Mouse (Mus musculus) intestine, embryonic 16.5 days (tissue): ENCODE results near the gene Gm42417. TPM values are rescaled to one million over a fixed set of nuclear protein-coding genes. Genes with fewer than 3 reads are reported as not detected.
A peak's percentile ranks its signal among the peaks of the same experiment; 100 is the strongest.

ENCODE experiments used
- ATAC-seq: fragments of 200-750 bp; cut with Nextera tagmentation; 2 replicates; pipeline ENCODE4 v1.8.0; 2017; ENCODE audit warnings: moderate TSS enrichment, moderate library complexity
- H3K27ac ChIP-seq: fragments of 300-500 bp; sonication (generic); 2 replicates; pipeline ENCODE4 v1.5.1; 2014; ENCODE audit warnings: mild to moderate bottlenecking, low read length
- H3K27me3 ChIP-seq: fragments of 300-500 bp; sonication (generic); replicated peaks from 2 replicates; pipeline ENCODE4 v1.6.1; 2014; ENCODE audit warnings: low read length, control low read depth, mixed read lengths; ENCODE audit not compliant: control insufficient read depth, insufficient read depth
- H3K36me3 ChIP-seq: fragments of 300-500 bp; sonication (generic); 2 replicates; pipeline ENCODE4 v1.6.1; 2014; ENCODE audit warnings: low read length, control low read depth; ENCODE audit not compliant: control insufficient read depth, insufficient read depth
- H3K4me1 ChIP-seq: fragments of 300-500 bp; sonication (generic); 2 replicates; pipeline ENCODE4 v1.6.1; 2014; ENCODE audit warnings: low read length, control low read depth, mixed read lengths; ENCODE audit not compliant: control insufficient read depth, insufficient read depth
- H3K4me2 ChIP-seq: fragments of 300-500 bp; sonication (generic); 2 replicates; pipeline ENCODE4 v1.6.1; 2014; ENCODE audit warnings: low read depth, low read length, control low read depth
- H3K4me3 ChIP-seq: fragments of 300-500 bp; sonication (generic); 2 replicates; pipeline ENCODE4 v1.5.1; 2014; ENCODE audit warnings: mild to moderate bottlenecking, low read length
- H3K9ac ChIP-seq: fragments of 300-500 bp; sonication (generic); 2 replicates; pipeline ENCODE4 v1.6.1; 2014; ENCODE audit warnings: low read depth, low read length
- H3K9me3 ChIP-seq: fragments of 300-500 bp; sonication (generic); 2 replicates; pipeline ENCODE4 v1.6.1; 2016; ENCODE audit warnings: low read length, control low read depth; ENCODE audit not compliant: control insufficient read depth
- WGBS: fragments of 180-500 bp; shearing (Covaris S2); extraction: QIAGEN DNeasy Blood & Tissue Kit; methylation state at CpG from one replicate; pipeline ENCODE4 v1.1.7; 2014; 5-methylcytosine and 5-hydroxymethylcytosine counted together
- polyA plus RNA-seq: library from polyadenylated mRNA; unstranded; fragments of >200 nt; fragmentation: Nextera tagmentation; extraction: Ambion mirVana; gene quantifications from 2 replicates; pipeline ENCODE4 v1.2.1, GENCODE M21; 2015

Gm42417 gene
- 0.37 TPM in 1 of 2 replicates, not detected in the other for polyA plus RNA-seq

DNA sequence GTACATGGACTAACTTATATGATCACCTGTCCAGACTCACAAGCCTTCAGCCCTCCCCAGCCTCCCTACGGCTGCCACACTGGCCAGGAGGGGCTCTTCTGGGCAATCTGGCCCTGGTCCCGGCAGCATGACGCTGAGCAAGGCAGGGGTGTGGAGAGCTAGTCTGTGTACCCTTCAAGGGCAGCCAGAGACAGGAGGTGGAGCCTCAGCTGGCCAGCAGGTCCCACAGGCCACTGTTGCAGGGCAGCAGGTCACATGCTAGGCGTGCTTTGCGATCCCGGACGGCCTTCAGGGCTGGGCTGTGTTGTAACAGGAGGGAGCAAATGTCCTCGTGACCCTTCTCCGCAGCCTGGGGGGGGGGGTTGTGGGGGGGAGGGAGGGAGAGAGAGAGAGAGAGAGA lies at the start of gene Gm42417:
Gene Gm42417, minus strand, starts transcription at position 244 of the 400 bp plus-strand sequence.
- WGBS, result 37% methylated on average over 9 of the region's 9 CpGs
- no peak within 1 kb of the TSS for H3K4me3 ChIP-seq
- no peaks in the 10 kb centered on the region for H3K27me3 ChIP-seq
- peak within 1 kb of the TSS; percentile 54 for H3K27ac ChIP-seq
- H3K36me3 ChIP-seq, result peaks cover 16% of the 10 kb centered on the region
- H3K4me2 ChIP-seq, result no peak within 1 kb of the TSS
- no peaks in the 10 kb centered on the region for H3K4me1 ChIP-seq
- H3K9ac ChIP-seq, result peak within 1 kb of the TSS; percentile 49; the same call in 1 of the 2 replicates
- peak; percentile 79 for ATAC-seq
- no peaks in the 10 kb centered on the region for H3K9me3 ChIP-seq

DNA sequence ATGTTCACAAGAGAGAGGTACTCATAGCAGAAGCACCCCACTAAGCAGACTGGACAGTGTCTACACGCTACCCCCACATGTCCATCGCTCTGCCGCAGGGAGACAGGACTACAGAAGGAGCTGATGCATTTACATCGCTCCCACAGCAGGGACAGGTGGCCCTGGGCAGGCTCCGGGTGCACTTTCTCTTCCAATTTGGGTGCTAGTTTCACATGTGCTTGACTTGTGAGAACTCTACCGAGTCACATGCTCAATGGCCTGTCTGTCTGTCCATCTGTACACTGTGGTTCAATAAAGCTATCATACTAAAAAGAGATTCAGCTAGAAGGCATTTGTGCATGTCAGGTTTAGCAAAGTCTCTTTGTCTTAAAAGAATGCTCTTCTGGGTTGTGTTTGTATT lies 48.6 kb upstream of the Gm42417 start:
- no peak for ATAC-seq
- no peaks in the 10 kb centered on the region for H3K9me3 ChIP-seq
- H3K4me3 ChIP-seq, result no peak overlapping the region
- no peaks in the 10 kb centered on the region for H3K36me3 ChIP-seq
- peaks cover 36% of the 10 kb centered on the region for H3K4me1 ChIP-seq
- 84% methylated on average over 6 of the region's 6 CpGs for WGBS
- peak overlapping the region; percentile 64 for H3K27ac ChIP-seq
- no peak overlapping the region for H3K4me2 ChIP-seq
- H3K27me3 ChIP-seq, result no peaks in the 10 kb centered on the region
- no peak overlapping the region for H3K9ac ChIP-seq

DNA sequence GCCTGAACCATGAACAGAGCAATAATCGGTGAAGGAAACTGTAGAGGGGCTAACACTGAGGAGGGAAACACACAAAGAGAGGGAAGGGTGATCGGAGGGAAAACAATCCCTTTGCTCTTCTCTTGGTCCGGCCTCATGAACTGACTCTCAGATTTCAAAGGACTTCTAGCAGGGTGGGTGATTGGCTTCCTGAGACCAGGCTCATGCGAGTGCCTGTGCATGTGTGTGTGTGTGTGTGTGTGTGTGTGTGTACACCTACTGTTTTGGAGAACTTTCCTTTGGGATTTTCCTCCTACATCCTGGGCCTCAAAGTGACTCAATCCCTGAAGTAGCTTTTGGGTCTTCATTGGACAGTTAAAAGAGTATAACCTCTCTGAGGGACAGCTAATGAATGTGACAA lies 47.1 kb upstream of the Gm42417 start:
- H3K4me3 ChIP-seq, result no peak overlapping the region
- no peak overlapping the region for H3K27ac ChIP-seq
- no peaks in the 10 kb centered on the region for H3K36me3 ChIP-seq
- no peaks in the 10 kb centered on the region for H3K27me3 ChIP-seq
- H3K4me2 ChIP-seq, result no peak overlapping the region
- WGBS, result 62% methylated on average over 4 of the region's 4 CpGs
- peaks cover 37% of the 10 kb centered on the region for H3K4me1 ChIP-seq
- H3K9me3 ChIP-seq, result no peaks in the 10 kb centered on the region
- H3K9ac ChIP-seq, result no peak overlapping the region
- no peak for ATAC-seq

DNA sequence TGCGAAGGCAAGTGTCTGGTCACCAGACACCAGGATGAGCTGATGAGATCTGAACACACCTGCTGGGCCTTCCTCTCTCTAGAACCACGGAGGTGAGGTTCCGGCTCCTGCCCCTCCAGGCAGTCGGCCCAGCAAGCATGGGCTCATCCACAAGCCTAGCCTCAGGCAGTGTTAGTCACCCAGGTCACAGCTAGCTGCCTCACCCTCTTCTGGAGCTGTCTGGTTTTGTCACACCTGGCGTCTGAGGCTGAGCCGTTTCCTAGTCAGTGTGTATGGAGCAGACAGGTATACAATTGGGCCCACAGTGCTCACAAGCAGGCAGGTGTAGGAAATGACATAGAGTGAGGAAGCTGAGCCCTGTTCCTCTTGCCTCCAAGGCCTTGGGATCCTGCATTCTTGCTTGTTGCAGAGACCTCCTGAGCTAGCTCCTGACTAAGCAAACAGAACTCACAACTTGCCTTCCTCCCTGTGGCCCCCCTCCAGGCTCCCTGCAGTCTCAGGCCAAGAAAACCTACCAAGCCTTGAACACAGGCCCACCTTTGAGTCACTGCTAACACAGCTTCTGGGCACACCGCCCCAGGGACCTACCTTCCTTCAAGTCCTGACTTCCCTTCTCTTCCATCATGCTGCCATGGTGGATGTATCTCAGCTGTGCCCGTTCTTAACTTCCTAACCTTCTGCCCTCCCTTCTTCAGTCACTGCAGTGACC lies 44.3 kb upstream of the Gm42417 start:
- Histone ChIP-seq H3K9me3 (no peaks in the 10 kb centered on the region), H3K4me2 (no peak overlapping the region), H3K27ac (no peak overlapping the region), H3K4me3 (no peak overlapping the region), H3K36me3 (no peaks in the 10 kb centered on the region), H3K9ac (no peak overlapping the region), H3K27me3 (no peaks in the 10 kb centered on the region), H3K4me1 (peaks cover 37% of the 10 kb centered on the region)
- 72% methylated on average over 8 of the region's 8 CpGs for WGBS
- ATAC-seq, result no peak

DNA sequence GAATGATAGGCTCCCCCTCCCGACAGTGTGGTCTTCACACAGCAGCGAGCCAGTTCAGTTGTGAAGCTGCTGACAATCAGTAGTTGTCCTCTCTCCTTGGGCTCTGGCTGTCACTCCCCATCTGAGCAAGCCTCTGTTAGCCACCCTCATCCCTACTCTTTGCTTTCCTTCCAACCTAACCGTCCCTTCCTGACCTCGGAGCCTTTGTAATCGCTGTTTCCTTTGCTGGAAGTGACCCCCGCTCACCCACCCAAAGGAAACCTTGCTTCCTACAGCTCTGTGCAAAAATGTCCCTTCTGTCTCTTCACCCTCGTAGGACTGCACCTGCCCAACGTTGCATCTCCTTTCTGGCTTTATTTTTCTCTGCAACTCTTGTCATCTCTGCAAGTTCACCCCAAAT lies 43.0 kb upstream of the Gm42417 start:
- no peak for ATAC-seq

DNA sequence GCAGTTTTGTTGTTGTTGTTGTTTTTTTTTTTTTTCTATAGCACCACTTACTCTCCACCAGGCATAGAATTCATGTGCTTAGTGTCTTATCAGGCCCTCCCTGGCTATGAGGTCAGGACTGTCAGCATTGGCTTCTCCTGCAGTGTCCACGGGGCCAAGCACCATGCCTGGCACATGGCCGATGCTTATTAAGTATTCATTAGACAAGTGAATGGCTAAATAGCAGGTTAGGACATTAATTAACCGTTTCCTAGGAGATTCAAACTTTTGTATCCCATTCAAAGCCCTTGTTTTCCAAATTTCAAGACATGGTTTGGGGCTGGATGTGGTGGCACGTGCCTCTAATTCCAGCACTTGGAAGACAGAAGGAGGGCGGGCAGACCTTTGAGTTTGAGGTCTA lies 42.0 kb upstream of the Gm42417 start:
- WGBS, result 76% methylated on average over 5 of the region's 5 CpGs
- Histone ChIP-seq H3K4me2 (no peak overlapping the region), H3K4me1 (peaks cover 47% of the 10 kb centered on the region), H3K27ac (peak overlapping the region; percentile 90; the same call in 1 of the 2 replicates), H3K36me3 (no peaks in the 10 kb centered on the region), H3K27me3 (no peaks in the 10 kb centered on the region), H3K4me3 (no peak overlapping the region), H3K9ac (peak overlapping the region; percentile 58; the same call in 1 of the 2 replicates), H3K9me3 (no peaks in the 10 kb centered on the region)
- ATAC-seq, result no peak

More for the DNA sequence above, 43.0 kb upstream of the Gm42417 start:
- no peak overlapping the region for H3K4me2 ChIP-seq
- no peak overlapping the region for H3K9ac ChIP-seq
- 79% methylated on average over 8 of the region's 8 CpGs for WGBS
- peaks cover 39% of the 10 kb centered on the region for H3K4me1 ChIP-seq
- H3K4me3 ChIP-seq, result no peak overlapping the region
- H3K36me3 ChIP-seq, result no peaks in the 10 kb centered on the region
- no peaks in the 10 kb centered on the region for H3K27me3 ChIP-seq
- no peak overlapping the region for H3K27ac ChIP-seq
- no peaks in the 10 kb centered on the region for H3K9me3 ChIP-seq

DNA sequence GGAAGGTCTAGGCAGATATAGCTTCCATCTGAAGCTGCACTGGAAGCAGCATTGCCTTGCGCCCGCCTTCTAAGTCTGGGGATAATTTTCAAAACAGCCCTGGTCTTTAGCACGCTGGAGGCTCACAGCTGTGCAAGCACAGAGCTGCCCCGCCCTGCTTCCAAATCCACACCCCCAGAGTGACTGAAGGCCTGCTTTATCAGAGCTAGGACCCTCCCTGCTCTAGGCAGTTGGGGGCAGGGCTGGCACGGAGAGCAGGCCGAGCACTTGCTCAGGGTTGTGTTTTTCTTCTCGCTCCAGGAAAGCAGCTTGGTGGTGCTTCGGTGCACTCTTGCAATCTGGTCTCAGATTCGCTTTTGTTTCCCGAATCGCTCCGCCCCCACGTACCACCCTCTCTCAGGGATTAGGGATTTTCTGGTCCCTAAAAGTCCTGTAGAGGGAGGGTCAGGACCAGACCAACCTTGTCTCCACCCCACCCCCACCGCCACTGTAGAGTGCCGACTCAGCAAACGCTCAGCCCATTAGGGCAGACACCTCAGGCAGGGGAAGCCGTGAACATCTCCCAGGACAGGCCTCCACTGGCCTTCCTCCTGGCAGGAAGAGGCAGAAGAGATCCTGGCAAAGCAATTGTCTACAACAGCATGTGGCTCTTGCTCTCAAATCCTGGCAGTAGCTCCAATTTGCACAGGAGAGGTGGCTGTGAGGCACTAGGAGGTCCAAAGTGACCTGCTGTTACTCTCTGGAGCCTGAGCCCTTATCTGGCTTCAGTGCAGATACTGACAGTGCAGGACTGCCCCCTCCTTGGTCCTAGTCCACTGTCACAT lies 41.4 kb upstream of the Gm42417 start:
- peak overlapping the region; percentile 65 for H3K4me2 ChIP-seq
- peaks cover 52% of the 10 kb centered on the region for H3K4me1 ChIP-seq
- H3K36me3 ChIP-seq, result no peaks in the 10 kb centered on the region
- WGBS, result 2% methylated on average over 17 of the region's 17 CpGs
- peak; percentile 87 for ATAC-seq
- peak overlapping the region; percentile 90 for H3K27ac ChIP-seq
- H3K4me3 ChIP-seq, result peak overlapping the region; percentile 23
- H3K9ac ChIP-seq, result peak overlapping the region; percentile 58
- H3K9me3 ChIP-seq, result no peaks in the 10 kb centered on the region
- no peaks in the 10 kb centered on the region for H3K27me3 ChIP-seq

DNA sequence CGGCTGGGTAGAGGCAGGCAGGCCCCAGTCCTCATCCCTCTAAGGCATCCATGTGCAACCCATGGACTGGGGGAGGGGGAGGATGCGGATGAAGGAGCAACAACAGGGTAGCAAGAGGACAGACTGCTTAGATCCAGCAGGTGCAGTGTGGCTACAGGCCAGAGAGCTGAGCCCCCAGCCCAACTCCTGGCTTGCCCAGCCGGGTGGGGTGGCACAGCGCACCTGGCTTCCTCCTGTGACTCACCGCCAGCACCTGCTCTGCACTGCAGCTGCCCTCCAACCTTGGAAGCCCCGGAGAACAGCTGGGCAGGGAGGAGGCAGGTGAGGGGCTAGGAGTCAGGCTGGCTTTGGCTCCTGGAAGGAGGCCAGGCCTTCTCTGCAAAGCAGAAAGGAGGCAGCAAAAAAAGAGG lies 40.8 kb upstream of the Gm42417 start:
- Histone ChIP-seq H3K36me3 (no peaks in the 10 kb centered on the region), H3K4me2 (peak overlapping the region; percentile 65), H3K4me1 (peaks cover 55% of the 10 kb centered on the region), H3K27me3 (no peaks in the 10 kb centered on the region), H3K27ac (peak overlapping the region; percentile 90), H3K9me3 (no peaks in the 10 kb centered on the region), H3K9ac (peak overlapping the region; percentile 58), H3K4me3 (peak overlapping the region; percentile 23; the same call in 1 of the 2 replicates)
- WGBS, result 28% methylated on average over 6 of the region's 6 CpGs
- ATAC-seq, result peak; percentile 54

DNA sequence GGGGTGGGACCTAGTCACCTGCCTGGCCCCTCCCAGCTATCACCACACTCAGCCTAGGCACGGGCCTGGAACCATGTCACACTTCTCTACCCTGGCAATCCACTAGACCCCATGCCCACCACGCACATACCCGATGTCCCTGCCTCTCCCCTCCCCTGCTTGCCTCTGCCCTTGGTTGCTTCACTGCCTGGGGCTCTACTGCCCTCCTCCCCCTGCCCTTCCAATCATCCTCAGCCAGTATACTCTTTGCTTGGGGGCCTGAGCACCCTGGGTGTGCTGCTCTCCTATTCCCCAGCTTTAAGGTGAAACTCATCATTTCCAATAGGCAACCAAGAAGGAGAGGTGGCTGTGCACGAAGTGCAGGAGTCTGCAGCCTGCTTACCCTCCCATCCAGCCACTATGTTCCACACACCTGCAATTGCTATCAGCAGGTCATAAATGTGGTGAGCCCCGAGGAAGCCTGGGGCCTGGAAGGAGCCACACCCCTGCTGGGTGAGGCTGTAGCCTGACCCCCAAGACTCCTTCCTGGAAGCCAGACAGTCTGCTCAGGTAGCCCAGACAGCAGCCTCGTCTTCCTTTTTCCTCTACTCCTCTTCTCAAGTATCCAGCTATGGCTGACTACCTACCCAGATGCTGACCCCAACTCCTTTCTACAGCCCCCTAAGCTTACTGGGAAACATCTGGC lies 37.9 kb upstream of the Gm42417 start:
- 41% methylated on average over 6 of the region's 6 CpGs for WGBS
- H3K27me3 ChIP-seq, result no peaks in the 10 kb centered on the region
- peaks cover 74% of the 10 kb centered on the region for H3K4me1 ChIP-seq
- peak; percentile 82 for ATAC-seq
- no peak overlapping the region; the same call in 1 of the 2 replicates for H3K4me2 ChIP-seq
- H3K9ac ChIP-seq, result no peak overlapping the region
- no peaks in the 10 kb centered on the region for H3K36me3 ChIP-seq
- peak overlapping the region; percentile 62 for H3K27ac ChIP-seq
- no peaks in the 10 kb centered on the region for H3K9me3 ChIP-seq
- no peak overlapping the region for H3K4me3 ChIP-seq
